Mouse (Mus musculus): ENCODE data around the gene Rnf217. TPM values are rescaled to one million over a fixed set of nuclear protein-coding genes. Genes with fewer than 3 reads are reported as not detected.

Gene Rnf217
- total RNA-seq, 2 experiments from 2014 or later = 6.0 to 6.7 TPM

DNA sequence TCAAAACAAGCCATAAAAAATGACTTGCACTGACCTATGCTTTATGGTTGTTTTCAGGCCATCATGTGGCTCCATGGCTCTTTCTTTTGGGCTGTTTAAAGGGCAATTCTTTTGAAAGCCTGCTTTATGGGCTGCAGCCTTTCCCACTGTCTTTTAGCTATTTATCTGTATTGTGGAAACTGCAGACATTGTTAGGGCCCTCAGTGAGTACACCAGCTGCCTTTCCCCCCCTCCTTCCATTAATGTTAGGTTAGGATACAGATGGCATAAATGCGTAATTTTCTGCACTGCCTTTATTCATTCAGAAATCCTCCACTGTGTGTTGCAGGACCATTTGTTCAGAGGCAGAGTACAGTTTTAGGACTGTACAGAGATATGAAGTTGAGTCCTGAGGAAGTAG lies 93.1 kb downstream of the Rnf217 start:
- DNase-seq = no peak
- intact Hi-C loops (cut with DNase I; ENCODE audit: low total_unique reads) = no loop called here

DNA sequence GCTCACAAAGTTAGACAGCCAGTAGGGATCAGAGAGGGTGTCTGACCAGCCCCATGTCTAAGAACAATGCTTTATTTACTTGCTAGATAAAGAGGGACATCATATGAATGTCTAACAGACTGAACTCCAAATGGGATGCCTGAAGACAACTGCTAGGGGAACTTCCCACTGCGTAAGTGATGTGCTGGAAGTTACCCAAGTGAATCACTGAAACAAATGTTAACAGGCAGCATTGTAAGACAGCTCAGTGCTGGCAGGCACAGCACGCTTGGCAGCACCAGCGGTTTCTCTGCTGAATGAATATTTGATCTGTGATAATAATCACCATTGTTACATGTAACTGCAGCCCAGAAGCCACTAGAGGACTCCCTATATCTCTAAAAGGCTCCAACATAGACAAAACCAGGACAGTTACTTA lies 104.8 kb downstream of the Rnf217 start:
- DNase-seq = peak; percentile 58
- intact Hi-C loops (cut with DNase I; ENCODE audit: low total_unique reads) = loop anchor here (10.0 kb wide), 1 partner anchor 111 kb away; no protein-coding TSS in a partner anchor

DNA sequence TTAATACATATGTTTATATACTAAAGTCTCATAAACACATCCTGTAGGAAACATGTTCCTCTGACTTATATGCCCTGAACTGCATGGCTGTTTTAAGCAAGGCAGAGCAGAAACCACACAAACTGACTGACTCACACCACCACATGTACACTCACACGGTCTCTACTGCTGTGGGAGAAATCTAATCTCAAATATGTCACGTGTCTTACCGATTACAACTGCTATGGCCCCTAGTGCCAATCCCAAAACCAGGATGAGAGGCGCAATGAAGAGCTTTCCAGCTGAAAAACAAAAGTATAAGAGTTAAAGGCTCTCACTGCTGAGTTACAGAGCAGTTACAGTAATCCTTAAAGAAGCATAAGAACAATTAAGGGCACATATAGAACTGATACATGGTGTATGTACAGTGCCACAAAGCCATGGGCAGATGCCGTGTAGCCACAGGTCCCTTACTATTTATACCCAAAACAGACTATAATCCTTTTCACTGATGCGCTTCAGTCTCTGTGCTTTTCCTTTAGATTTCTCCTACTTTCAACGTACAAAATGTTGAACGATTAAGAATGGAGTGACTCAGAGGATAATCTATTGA lies 105.3 kb downstream of the Rnf217 start:
- no peak for DNase-seq
- intact Hi-C loops (cut with DNase I; ENCODE audit: low total_unique reads) = loop anchor here (10.0 kb wide), 1 partner anchor 111 kb away; no protein-coding TSS in a partner anchor

GRCm38 (mm10) chr10:31501644-31502043 lies 107.3 kb downstream of the Rnf217 start:
- no peak for DNase-seq
- intact Hi-C loops (cut with DNase I; ENCODE audit: low total_unique reads) = loop anchor here (10.0 kb wide), 1 partner anchor 113 kb away; no protein-coding TSS in a partner anchor

DNA sequence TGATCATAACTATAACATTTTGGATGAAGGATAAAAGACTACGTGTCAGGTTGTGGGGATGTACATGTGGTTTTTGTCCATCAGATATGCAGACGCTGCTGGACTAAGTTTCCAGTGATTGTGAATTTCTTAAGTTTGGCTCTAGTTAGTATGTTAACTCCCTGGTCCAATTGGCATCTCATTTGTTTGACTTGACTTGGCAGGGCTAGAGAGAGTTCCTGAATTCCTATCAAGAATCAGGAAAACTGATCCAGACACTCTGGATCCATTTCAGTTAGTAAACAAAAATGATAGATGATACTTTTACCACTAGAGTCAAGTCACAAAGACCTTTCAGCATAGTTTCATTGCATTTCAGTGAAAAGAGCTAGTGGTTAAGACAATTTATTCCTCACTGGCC lies 112.1 kb downstream of the Rnf217 start:
- intact Hi-C loops (cut with DNase I; ENCODE audit: low total_unique reads) = no loop called here
- no peak for DNase-seq

DNA sequence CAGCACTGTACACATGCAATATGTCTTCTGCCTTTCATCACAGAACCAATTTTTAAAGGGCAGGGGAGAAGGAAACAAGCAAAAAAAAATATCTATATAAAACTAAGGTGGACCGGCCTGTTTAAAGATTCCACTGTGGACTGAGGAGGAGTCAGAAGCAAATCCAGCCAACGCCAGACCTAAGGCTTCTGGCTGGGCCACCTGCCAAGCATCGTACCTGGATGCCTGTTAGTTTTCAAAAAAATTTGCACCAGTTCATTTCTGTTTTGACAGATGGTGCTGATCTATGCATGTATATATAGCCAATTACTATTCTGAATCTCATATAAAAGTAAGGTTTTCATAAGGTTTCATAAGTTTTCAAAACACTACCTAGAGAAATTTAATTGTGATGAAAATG lies 113.2 kb downstream of the Rnf217 start:
- intact Hi-C loops (cut with DNase I; ENCODE audit: low total_unique reads) = no loop called here
- DNase-seq = no peak

- no peak for DNase-seq
- intact Hi-C loops (cut with DNase I; ENCODE audit: low total_unique reads) = no loop called here
Observed at GRCm38 (mm10) chr10:31494296-31494695, 114.7 kb downstream of the Rnf217 start.

DNA sequence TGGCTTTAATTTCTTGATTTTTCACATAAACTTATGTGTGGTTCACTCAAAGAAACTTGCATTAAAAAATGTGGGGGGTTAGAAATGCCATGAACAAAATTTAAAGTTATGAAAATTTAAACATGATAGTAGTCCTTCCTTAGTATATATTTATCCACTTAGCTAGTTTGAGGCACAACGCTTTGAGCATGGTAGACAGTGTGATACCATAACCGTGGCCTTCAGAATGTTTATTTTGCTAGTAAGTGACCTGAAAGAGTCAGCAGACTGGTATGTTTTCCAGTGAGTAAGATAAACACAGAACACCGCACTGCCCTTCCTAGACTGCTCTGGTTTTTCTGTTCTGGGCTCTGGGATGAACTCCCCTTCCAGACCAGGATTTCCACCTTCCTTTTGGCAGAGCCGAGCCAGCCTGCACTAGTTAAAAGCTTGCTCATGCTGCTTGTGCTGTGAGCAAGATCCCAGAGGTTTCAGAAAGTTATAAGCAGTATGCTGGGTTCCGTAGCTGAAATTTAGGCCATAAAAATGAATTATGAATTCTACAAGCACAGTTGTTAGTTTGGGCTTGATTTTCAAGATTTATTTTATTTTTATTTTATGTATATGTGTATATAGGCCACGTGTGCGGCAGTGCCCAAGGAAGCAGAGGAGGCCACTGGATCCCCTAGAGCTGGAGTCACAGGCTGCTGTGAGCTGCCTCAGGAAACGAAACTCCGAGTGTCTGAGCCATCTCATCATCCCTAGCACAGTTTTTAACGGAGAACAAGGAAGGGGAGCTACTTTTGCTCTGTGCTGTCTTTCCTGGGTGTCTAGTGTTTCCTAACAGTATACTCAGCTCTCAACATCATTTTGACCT lies 141.7 kb downstream of the Rnf217 start:
- intact Hi-C loops (cut with DNase I; ENCODE audit: low total_unique reads) = no loop called here
- DNase-seq = no peak

GRCm38 (mm10) chr10:31465840-31466541 lies 143.0 kb downstream of the Rnf217 start:
- DNase-seq = no peak
- intact Hi-C loops (cut with DNase I; ENCODE audit: low total_unique reads) = no loop called here

GRCm38 (mm10) chr10:31465424-31465823 lies 143.6 kb downstream of the Rnf217 start:
- no peak for DNase-seq
- intact Hi-C loops (cut with DNase I; ENCODE audit: low total_unique reads) = no loop called here

- intact Hi-C loops (cut with DNase I; ENCODE audit: low total_unique reads) = no loop called here
- no peak for DNase-seq
Observed at GRCm38 (mm10) chr10:31463044-31463443, 145.9 kb downstream of the Rnf217 start.

DNA sequence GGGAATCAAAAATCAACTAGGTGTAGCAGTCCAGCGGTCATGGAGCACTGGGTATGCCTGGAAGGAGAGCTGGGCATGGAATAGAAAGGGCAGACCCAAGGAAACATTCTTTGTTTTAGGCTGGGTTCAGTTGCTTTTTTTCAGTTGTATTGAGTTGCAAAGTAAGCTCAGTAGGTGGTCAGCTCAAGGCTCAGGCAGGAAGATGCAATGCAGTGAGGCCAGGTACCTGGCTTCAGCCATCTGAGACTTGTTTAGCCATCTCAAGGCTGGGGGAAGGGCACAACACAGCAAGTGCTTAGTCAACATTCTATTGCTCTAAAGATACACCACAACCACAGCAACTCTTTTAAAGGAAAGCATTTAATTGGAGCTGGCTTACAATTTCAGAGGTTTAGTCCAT lies 152.2 kb downstream of the Rnf217 start:
- intact Hi-C loops (cut with DNase I; ENCODE audit: low total_unique reads) = no loop called here
- DNase-seq = no peak

DNA sequence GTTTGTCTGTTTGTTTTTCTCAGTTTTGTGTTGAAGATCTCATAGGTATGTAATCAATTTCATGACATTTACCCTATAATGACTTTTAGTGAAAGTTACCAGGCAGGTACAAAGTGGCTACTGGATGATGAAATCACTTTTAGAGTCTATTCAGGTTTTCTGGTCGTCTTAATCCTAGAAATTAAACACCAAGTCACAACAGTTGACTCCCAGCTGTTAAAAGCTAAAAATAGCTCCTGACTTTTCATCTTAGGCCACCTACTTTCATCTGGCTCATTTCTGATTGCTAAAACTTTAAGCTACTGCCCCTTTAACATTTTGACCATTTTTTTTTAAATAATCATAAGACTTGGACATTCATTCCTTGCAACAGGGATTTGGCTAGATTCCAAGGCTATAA lies 161.9 kb downstream of the Rnf217 start:
- intact Hi-C loops (cut with DNase I; ENCODE audit: low total_unique reads) = loop anchor here (10.0 kb wide), 1 partner anchor 622 kb away; no protein-coding TSS in a partner anchor
- no peak for DNase-seq

- peak; percentile 85 for DNase-seq
- intact Hi-C loops (cut with DNase I; ENCODE audit: low total_unique reads) = loop anchor here (10.0 kb wide), 1 partner anchor 621 kb away; no protein-coding TSS in a partner anchor
Observed at GRCm38 (mm10) chr10:31445291-31446124, 163.5 kb downstream of the Rnf217 start, which contains the start of gene Tpd52l1. Gene Tpd52l1 (minus strand): TSS chr10:31445958.

DNA sequence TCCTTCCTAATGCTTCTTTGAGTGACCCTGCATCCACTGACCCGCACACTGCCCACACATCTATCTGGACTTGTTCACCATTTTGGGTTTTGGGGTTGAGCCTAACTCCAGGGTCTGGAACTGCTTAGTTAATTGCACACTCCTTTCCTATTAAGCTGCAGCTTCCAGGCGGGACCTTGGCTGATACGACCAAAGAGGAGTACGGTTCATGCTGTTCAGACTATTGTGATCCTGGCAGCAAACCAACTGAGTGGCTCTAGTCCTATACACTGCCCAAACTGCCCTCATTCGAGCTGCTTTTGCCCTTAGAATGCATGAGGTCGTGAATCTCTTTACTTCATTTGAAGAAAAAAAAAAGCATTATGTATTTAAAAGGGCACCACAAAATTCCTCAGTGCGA lies 164.8 kb downstream of the Rnf217 start:
- DNase-seq = no peak
- intact Hi-C loops (cut with DNase I; ENCODE audit: low total_unique reads) = loop anchor here (10.0 kb wide), 1 partner anchor 619 kb away; no protein-coding TSS in a partner anchor
